Mouse (Mus musculus): ENCODE measurements around the gene Col6a6. TPM values are rescaled to one million over a fixed set of nuclear protein-coding genes. Genes with fewer than 3 reads are reported as not detected.

The Col6a6 gene
- total and polyA plus RNA-seq, 2 experiments from 2014 or later = 0.23 to 0.31 TPM

DNA sequence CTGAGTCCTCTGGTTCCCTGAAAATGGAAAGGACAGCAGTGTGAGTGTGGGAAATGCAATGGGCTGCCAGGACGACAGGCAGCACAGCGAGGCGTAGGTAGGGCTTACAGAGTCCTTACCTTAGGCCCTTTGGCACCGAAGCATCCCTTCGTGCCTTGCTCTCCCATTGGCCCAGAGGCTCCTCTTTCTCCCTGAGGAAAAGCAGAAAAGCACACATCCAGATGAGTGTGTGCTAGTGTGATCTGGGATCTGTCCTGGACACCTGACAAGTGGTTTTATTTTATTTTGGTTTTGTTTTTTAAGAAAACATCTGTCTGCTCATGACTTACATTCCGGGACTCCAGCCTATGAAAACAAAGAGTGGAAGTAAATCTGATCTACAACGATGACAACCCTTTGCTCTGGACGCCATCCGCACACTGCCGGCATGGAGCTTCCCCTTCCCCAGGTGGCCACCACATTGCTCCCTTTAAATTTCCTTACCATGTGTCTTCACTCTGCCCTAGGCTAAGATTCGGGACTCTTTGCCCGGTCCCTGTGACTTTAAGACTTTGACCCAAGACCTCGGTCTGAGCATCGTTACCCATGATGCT is 69.7 kb downstream of the Col6a6 start:
- DNase-seq (ENCODE audit: low spot score) (no peak), ATAC-seq (no peak)
- 90% methylated on average over 14 of the region's 14 CpGs for WGBS
- no peak for TF ChIP-seq CTCF (IDR thresholded peaks at IDR 0.05; ENCODE audit: low read depth)
- H3K27ac ChIP-seq = no peak overlapping the region
- H3K27me3 ChIP-seq (ENCODE audit: insufficient read depth, low read length) = no peaks in the 10 kb centered on the region
- H3K4me3 ChIP-seq (ENCODE audit: low read length) = no peak overlapping the region
- no peak overlapping the region for H3K4me2 ChIP-seq (ENCODE audit: low read depth, low read length)
- H3K9ac ChIP-seq (replicated peaks; ENCODE audit: low read length) = no peak overlapping the region
- H3K9me3 ChIP-seq (ENCODE audit: low read length) = no peaks in the 10 kb centered on the region
- no peaks in the 10 kb centered on the region for H3K4me1 ChIP-seq (ENCODE audit: insufficient read depth, low read length)
- no peaks in the 10 kb centered on the region for H3K36me3 ChIP-seq (ENCODE audit: insufficient read depth, low read length)

GRCm38 (mm10) chr9:105754256-105754655 is 73.7 kb downstream of the Col6a6 start:
- no peak for ATAC-seq

GRCm38 (mm10) chr9:105745861-105746260 is 82.1 kb downstream of the Col6a6 start:
- no peak for TF ChIP-seq CTCF (IDR thresholded peaks at IDR 0.05; ENCODE audit: low read depth)
- Histone ChIP-seq H3K4me2 (ENCODE audit: low read depth, low read length) (no peak overlapping the region), H3K27me3 (ENCODE audit: insufficient read depth, low read length) (no peaks in the 10 kb centered on the region), H3K36me3 (ENCODE audit: insufficient read depth, low read length) (no peaks in the 10 kb centered on the region), H3K9me3 (ENCODE audit: low read length) (no peaks in the 10 kb centered on the region), H3K4me3 (ENCODE audit: low read length) (no peak overlapping the region), H3K9ac (replicated peaks; ENCODE audit: low read length) (no peak overlapping the region), H3K27ac (no peak overlapping the region), H3K4me1 (ENCODE audit: insufficient read depth, low read length) (no peaks in the 10 kb centered on the region)
- DNase-seq (ENCODE audit: low spot score) (no peak), ATAC-seq (no peak)
- 88% methylated on average over 3 of the region's 3 CpGs for WGBS

More at GRCm38 (mm10) chr9:105754256-105754655, 73.7 kb downstream of the Col6a6 start:
- DNase-seq (ENCODE audit: low spot score) = no peak
- H3K27ac ChIP-seq = no peak overlapping the region
- H3K4me2 ChIP-seq (ENCODE audit: low read depth, low read length) = no peak overlapping the region
- no peaks in the 10 kb centered on the region for H3K27me3 ChIP-seq (ENCODE audit: insufficient read depth, low read length)
- no peak overlapping the region for H3K9ac ChIP-seq (replicated peaks; ENCODE audit: low read length)
- no peaks in the 10 kb centered on the region for H3K9me3 ChIP-seq (ENCODE audit: low read length)
- TF ChIP-seq CTCF (IDR thresholded peaks at IDR 0.05; ENCODE audit: low read depth) = no peak
- H3K36me3 ChIP-seq (ENCODE audit: insufficient read depth, low read length) = no peaks in the 10 kb centered on the region
- H3K4me1 ChIP-seq (ENCODE audit: insufficient read depth, low read length) = no peaks in the 10 kb centered on the region
- WGBS = 58% methylated on average over 1 of the region's 1 CpGs
- H3K4me3 ChIP-seq (ENCODE audit: low read length) = no peak overlapping the region

DNA sequence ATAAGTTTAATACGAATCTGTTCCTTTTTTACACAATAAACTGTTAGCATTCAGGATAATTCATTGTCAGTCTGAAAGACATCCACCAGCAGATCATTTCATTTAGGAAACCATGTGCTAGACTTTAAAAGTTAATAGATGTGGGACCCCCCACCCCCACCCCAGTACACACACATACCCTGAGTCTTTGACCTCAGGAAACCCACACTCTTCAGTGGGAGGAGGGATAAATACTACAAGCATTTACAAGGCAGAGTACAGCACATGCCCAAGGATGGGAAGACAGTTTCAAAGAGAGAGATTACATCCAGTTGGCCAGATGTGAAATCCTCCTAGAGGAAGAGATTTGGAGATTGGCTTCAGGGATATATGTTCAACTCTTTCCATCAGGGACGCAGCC is 87.5 kb downstream of the Col6a6 start:
- Histone ChIP-seq H3K4me2 (ENCODE audit: low read depth, low read length) (no peak overlapping the region), H3K27ac (no peak overlapping the region), H3K36me3 (ENCODE audit: insufficient read depth, low read length) (no peaks in the 10 kb centered on the region), H3K9ac (replicated peaks; ENCODE audit: low read length) (no peak overlapping the region), H3K9me3 (ENCODE audit: low read length) (no peaks in the 10 kb centered on the region), H3K27me3 (ENCODE audit: insufficient read depth, low read length) (no peaks in the 10 kb centered on the region), H3K4me1 (ENCODE audit: insufficient read depth, low read length) (no peaks in the 10 kb centered on the region), H3K4me3 (ENCODE audit: low read length) (no peak overlapping the region)
- WGBS = 90% methylated on average over 2 of the region's 2 CpGs
- ATAC-seq = no peak
- DNase-seq (ENCODE audit: low spot score) = no peak
- no peak for TF ChIP-seq CTCF (IDR thresholded peaks at IDR 0.05; ENCODE audit: low read depth)

DNA sequence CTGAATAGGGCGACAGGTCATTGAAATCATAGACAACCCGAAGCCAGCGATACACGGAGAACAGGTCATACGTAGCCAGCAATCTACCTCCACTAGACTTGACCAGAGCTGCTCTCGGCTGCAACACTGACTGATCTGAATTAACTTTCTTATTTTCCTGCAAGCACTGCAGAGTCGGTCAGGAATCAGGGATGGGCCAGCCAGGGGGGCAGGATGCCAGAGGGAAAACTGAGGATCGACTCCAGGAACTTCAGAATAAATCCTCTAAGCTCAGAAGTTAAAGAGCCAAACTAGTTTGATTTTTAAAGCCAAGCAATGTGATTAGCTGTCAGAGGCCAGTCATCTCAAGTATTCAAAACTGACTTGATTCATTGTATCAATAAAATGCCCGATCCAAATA is 88.5 kb downstream of the Col6a6 start:
- Histone ChIP-seq H3K4me2 (ENCODE audit: low read depth, low read length) (no peak overlapping the region), H3K9ac (replicated peaks; ENCODE audit: low read length) (no peak overlapping the region), H3K4me1 (ENCODE audit: insufficient read depth, low read length) (0 out of 2 replicates have a peak, but pooled peaks cover 5% of the 10 kb centered on the region), H3K9me3 (ENCODE audit: low read length) (no peaks in the 10 kb centered on the region), H3K27ac (no peak overlapping the region), H3K36me3 (ENCODE audit: insufficient read depth, low read length) (no peaks in the 10 kb centered on the region), H3K27me3 (ENCODE audit: insufficient read depth, low read length) (no peaks in the 10 kb centered on the region), H3K4me3 (ENCODE audit: low read length) (no peak overlapping the region)
- 87% methylated on average over 9 of the region's 9 CpGs for WGBS
- no peak for DNase-seq (ENCODE audit: low spot score)
- ATAC-seq = no peak
- no peak for TF ChIP-seq CTCF (IDR thresholded peaks at IDR 0.05; ENCODE audit: low read depth)

DNA sequence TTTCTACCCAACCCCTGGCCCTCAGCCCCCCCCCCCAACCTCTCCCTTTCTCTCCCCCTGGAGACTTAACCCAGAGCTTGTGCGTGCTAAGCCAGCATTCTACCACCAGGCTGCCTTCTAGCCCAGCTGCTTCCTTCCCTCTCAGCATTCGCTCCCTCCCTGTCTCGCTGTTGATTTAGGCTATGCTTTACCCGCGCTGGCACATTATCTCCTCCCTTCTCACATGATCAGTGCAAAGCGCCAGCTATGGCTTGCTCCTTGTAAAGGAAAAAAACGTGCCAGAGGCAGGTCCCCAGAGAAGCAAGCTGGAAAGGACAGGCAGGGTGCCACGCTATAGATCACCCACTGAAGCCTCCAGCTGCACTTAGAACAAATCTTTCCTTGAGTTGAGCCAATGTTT is 90.5 kb downstream of the Col6a6 start:
- no peak overlapping the region for H3K27ac ChIP-seq
- no peaks in the 10 kb centered on the region for H3K36me3 ChIP-seq (ENCODE audit: insufficient read depth, low read length)
- no peak for ATAC-seq
- no peaks in the 10 kb centered on the region for H3K9me3 ChIP-seq (ENCODE audit: low read length)
- peak; percentile 46 for DNase-seq (ENCODE audit: low spot score)
- H3K4me2 ChIP-seq (ENCODE audit: low read depth, low read length) = no peak overlapping the region
- no peak overlapping the region for H3K9ac ChIP-seq (replicated peaks; ENCODE audit: low read length)
- peak; percentile 51 for TF ChIP-seq CTCF (IDR thresholded peaks at IDR 0.05; ENCODE audit: low read depth)
- no peaks in the 10 kb centered on the region for H3K27me3 ChIP-seq (ENCODE audit: insufficient read depth, low read length)
- H3K4me1 ChIP-seq (ENCODE audit: insufficient read depth, low read length) = 0 out of 2 replicates have a peak, but pooled peaks cover 6% of the 10 kb centered on the region
- 42% methylated on average over 8 of the region's 8 CpGs for WGBS
- no peak overlapping the region for H3K4me3 ChIP-seq (ENCODE audit: low read length)

DNA sequence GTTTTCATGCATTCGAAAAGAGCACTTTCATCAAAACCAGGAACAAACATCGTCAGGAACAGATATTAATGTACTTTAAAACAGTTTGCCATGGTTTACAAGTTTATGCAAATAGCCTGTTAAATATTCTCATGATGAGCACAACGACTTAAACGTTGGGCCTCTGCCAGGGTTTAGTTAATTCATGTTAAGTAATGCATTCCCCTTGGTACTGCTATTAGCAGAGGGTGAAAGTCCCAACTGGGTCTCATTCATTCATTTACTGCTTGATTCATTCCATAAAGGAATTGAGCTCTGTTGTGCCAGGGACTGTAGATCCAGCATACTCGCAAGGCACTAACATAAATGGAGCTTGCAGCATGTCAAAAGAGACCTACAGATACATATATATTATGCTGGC is 92.8 kb downstream of the Col6a6 start:
- DNase-seq (ENCODE audit: low spot score) = peak; percentile 51
- Histone ChIP-seq H3K9ac (replicated peaks; ENCODE audit: low read length) (no peak overlapping the region), H3K27me3 (ENCODE audit: insufficient read depth, low read length) (no peaks in the 10 kb centered on the region), H3K36me3 (ENCODE audit: insufficient read depth, low read length) (no peaks in the 10 kb centered on the region), H3K4me2 (ENCODE audit: low read depth, low read length) (no peak overlapping the region), H3K27ac (peak overlapping the region; percentile 7; the same call in 1 of the 2 replicates), H3K4me3 (ENCODE audit: low read length) (no peak overlapping the region), H3K4me1 (ENCODE audit: insufficient read depth, low read length) (0 out of 2 replicates have a peak, but pooled peaks cover 6% of the 10 kb centered on the region), H3K9me3 (ENCODE audit: low read length) (no peaks in the 10 kb centered on the region)
- TF ChIP-seq CTCF (IDR thresholded peaks at IDR 0.05; ENCODE audit: low read depth) = no peak
- ATAC-seq = no peak
- 36% methylated on average over 5 of the region's 5 CpGs for WGBS
